Mouse (Mus musculus): ENCODE measurements around the gene Lrrc1.

Gene Lrrc1

DNA sequence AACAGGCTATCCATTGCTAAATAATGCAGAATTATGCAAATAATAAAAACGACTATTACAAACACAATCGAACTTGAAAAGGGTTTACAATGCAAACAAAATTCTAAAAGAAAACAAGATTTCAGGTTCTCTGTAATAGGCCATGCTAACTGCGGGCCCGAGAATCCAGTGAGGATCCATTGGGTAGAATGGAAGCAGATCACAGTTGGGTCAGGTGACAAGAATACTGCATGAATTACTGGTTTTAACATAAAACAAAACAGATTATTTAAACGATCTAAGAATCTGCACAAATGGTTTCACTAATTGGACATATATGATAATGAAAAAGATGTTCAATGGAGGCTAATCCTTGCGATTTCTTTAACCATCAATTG is 42.5 kb downstream of the Lrrc1 start:
- no peak for DNase-seq (ENCODE audit: low spot score in 2 of 2)

DNA sequence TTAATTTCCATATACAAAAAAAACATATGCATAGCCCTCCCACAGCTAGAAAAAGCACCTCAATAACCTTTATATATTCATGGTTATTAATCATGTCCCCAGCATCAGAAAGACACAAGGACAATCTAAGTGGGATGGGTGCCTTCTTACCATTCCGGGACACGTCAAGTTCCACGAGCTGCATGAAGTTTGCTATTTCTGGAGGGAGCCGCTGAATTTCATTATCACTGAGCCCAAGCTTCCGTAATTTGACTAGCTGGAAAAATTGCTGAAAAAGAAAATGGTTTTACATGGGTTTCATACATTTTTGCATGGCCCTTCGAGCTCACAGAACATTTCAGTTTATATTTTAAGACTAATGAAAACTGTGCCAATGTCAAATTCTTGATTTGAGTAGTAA is 45.6 kb downstream of the Lrrc1 start:
- DNase-seq (ENCODE audit: low spot score in 2 of 2): no peak

DNA sequence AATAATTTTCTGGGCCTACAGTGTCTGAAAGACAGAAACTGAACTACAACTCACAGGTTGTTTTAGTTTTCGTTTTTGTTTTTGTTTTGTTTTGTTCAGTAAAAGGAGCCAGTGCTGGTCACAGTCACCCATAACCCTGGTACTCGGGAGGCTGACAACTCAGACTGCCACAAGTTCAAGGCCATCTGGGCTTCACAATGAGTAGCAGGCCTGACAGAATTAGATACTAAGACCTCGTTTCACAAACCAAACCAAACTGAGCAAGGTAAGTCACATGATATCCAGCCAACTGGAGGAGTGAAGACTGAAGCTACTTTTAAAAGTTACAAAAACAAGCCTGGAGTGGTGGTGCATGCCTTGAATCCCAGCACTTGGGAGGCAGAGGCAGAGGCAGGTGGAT is 46.3 kb downstream of the Lrrc1 start:
- DNase-seq (ENCODE audit: low spot score in 2 of 2): no peak

DNA sequence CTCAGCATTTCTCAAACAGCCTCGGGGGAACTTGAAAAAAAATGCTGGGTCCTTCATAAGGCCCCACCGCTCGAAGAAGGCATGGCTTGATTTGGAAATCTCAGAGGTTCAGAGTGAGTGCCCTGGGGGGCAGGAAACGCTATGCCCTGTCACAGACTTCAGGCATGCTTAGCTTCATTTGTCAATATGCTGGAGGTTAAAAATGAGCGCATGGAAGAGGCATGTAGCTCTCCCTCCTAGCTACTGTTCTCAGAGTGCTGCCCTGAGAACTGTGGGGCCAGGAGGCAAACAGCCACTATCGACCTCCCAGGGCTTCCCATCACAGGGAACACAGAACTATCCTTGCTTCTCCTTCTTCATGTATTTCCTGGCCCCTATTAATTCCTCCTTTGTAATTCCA is 47.5 kb downstream of the Lrrc1 start:
- no peak for DNase-seq (ENCODE audit: low spot score in 2 of 2)

DNA sequence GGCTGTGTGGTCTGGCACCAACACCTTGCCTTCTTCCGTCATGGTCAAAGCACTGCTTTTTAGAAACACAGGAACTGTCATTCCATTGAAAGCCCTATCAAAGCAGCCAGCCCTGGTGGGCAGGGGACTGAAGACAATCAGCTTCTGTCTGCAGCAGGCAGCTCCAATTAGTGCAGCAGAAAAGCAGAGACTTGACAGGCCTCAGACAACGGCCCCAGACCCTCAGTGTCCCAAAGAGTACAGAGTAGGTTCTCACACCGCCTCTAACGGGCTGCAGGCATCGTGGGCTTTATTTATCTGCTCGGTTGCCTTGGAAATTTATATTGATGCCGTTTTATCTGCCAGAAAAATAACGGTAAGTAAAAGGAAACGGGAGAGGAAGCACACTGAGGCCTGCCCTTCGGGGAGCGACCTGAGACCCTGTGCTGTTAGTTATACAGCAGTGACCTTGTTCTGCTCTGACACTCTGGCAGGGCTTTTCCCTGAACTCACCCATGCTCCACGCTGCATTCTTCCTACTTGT is 48.1 kb downstream of the Lrrc1 start:
- peak; percentile 43 to 53 for DNase-seq (ENCODE audit: low spot score in 2 of 2)

DNA sequence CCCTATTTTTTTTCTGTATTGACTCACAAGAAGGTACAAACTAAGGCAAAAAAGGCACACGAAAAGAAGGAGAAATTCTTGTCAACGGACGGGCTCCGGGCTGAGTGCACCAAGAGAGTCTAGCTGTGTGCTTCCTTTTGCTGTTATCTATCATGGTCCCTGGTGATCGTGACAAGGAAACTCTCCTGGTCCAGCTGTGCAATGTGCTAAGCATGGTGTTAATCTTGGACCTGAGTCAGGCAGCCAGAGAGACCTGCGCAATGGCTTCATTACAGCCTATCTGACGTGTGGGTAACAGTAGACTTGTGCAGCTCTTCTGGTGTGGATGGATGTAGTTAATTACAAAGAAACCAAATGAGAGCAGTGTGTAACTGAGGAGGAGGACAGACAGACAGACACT is 50.4 kb downstream of the Lrrc1 start:
- no peak for DNase-seq (ENCODE audit: low spot score in 2 of 2)

DNA sequence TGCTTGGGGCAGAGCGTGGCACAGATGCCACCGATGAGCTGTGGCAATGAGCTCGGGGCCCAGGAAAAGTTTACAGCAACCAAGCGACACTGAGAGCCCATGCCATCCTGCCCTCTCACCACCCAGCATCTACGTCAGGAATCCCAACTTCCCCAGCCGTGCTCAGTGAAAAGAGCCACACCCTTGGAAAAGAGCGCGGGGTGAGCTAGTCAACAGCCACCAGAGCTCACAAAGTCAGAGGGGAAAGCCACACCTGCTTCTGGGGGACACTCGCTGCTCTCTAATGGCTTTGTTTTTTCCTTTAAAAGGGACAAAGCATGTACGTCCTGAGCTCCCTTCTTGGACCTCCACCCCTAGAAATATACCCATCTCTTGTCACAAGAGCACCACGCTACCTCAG is 56.1 kb downstream of the Lrrc1 start:
- DNase-seq (ENCODE audit: low spot score in 2 of 2): peak in 1 of 2 experiments; percentile 14

DNA sequence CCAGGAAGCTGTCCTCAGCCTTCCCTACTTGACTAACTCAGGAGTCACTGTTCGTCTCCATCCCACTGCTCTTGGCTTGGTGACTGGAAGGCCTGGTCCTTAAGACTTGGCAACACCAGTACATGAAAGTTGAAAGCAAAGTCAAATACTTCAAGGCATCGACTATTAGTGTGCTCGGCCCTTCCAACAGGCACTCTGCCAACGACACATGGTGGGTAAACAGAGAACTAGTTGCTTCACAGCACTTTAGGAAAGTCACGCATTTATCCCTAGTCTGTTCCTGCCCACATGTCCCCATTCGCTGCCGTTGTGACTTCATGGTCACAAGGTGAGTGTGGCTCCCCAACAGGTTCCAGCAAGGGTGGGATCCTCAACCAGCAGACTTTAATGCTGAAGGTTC is 57.2 kb downstream of the Lrrc1 start:
- peak in 1 of 2 experiments; percentile 18 for DNase-seq (ENCODE audit: low spot score in 2 of 2)

DNA sequence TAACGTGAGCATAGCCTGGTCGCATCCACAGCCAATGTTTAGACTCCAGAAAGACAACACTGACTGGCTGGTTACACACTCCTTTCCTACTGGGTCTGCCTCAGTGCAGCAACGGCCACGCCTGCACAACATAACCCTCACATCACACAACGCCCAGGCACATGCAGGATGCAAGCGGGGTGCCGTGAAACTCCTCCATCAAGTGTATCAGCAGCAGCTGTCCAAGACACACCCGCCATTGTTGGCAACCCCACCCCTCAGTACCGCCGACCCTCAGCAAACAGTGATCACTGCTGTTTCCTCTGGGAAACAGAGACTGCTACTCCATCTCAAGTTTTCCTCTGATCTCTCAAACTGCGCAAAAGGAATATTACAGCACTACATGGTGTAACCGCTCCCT is 58.8 kb downstream of the Lrrc1 start:
- DNase-seq (ENCODE audit: low spot score in 2 of 2): peak in 1 of 2 experiments; percentile 22

DNA sequence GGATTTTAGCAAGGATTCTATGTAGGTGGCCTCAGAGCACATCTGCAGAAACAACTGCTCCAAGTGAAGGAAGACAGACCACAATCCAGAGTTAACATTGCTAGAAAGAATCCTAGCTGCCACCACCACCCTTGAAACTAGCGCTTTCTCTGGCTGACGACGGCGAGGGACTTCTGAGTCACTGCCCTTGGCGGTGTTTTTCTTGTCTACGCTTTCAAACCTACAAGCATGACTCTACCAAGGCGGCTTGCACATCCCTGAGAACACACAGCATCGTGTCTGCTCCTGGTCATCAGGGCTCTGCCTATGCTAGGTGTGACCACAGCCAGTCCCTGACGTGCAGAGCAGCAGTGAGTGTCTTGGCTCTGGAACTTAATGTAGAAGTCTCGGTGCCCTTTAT is 59.9 kb downstream of the Lrrc1 start:
- DNase-seq (ENCODE audit: low spot score in 2 of 2): peak in 1 of 2 experiments; percentile 20

DNA sequence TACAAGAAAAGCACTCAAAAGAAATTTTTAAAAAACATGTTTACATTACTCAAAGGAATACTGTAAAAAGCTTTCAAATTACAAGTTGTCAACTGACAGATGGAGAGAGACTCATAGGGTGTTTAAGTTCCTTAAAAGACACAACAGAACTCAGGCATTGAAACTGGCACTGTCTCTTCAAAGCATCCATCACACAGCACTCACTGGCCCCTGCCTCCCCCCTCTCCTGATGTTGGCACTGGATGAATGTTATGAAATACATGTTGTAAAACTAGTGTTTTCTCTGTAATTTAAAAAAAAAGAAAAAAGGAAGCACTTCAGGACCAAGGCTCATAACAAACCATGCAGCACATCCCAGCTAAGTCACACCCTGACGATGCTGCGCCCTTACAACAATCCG is 61.1 kb downstream of the Lrrc1 start:
- peak in 1 of 2 experiments; percentile 22 for DNase-seq (ENCODE audit: low spot score in 2 of 2)

DNA sequence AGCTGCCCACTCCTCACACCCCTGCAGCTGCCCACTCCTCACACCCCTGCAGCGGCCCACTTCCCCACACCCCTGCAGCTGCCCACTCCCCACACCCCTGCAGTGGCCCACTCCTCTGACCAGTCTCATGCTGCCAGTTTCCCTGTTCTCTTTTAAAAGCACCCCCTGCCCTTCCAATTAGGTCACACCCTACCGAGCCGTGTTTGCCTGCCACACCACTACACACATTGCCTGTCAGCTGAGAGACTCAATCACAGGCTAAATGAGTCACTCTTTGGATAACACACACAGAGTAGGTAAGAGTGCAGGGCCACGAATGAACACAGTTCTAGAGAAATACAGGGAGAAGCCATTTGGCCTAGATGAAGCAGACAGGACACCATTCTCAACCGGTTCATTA is 62.4 kb downstream of the Lrrc1 start:
- no peak for DNase-seq (ENCODE audit: low spot score in 2 of 2)

DNA sequence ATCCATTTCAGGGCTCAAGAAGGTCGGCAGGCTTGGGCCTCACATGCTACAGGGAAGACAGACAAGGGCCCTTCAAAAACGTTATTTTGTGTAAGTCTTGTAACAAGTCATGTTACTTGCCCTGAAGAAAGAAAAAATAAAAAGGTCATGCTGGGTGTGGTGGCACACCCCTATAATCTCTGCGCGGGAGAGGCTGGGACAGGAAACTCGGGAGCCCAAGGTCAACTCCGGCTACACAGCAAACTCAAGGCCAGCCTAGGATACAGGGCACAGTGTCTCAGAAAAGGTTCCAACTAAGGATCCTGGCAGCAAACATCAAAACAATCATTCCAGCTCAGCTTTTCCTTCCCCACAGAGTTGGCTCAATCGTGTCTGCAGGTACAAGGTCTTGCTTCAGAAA is 63.3 kb downstream of the Lrrc1 start:
- no peak for DNase-seq (ENCODE audit: low spot score in 2 of 2)

DNA sequence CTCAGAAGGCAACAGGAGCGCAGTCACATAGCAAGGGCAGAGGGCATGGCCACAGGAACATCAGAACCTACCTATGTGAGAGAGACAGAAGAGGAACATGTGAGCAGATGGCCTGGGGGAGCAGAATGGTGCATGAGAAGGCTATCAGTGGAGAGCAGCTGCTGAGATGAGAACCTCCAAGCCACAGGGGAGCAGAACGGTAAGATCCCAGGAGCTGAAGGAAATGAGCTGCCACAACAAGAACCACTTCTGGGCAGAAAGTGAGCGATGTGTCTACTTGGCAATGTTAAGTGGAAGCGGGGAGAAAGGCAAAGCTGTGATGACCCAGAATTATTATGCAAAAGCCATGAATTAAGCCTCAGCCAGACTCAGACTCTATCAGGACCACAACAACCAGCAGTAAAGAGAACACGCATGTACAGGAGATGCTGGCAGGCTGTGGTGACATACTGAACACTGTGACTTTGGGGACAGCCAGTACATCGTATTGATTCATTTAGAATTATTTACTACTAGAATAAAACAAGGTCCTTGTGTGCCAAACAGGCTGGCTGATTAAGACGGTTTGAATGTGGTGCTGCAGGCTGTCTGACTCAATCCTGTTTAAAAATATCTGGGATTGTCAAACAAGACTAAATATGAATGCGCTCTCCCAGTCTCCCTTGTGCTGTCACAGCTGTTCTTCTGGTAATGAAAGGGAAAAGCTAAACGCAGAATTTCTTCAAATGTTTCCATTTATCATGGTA is 63.9 kb downstream of the Lrrc1 start:
- DNase-seq (ENCODE audit: low spot score in 2 of 2): peak; percentile 46 to 53

DNA sequence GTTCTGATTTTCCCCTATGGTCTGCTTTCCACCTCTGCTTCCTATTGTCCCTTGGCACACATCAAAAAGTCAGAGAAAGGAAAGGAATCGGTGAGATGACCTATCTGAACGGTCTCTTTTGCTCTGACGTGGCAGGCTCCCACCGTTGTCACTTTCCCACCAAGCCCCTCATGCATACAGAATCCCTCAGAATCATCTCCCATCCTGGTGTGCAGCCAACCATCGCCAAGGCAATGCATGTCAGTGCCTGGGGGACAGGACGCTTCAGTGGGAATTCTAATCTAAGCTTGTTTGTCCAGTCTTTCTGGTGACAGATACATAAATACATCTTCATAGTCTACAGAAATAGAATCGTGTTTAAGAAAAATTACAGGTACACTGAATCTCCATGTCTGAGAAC is 64.7 kb downstream of the Lrrc1 start:
- no peak for DNase-seq (ENCODE audit: low spot score in 2 of 2)

DNA sequence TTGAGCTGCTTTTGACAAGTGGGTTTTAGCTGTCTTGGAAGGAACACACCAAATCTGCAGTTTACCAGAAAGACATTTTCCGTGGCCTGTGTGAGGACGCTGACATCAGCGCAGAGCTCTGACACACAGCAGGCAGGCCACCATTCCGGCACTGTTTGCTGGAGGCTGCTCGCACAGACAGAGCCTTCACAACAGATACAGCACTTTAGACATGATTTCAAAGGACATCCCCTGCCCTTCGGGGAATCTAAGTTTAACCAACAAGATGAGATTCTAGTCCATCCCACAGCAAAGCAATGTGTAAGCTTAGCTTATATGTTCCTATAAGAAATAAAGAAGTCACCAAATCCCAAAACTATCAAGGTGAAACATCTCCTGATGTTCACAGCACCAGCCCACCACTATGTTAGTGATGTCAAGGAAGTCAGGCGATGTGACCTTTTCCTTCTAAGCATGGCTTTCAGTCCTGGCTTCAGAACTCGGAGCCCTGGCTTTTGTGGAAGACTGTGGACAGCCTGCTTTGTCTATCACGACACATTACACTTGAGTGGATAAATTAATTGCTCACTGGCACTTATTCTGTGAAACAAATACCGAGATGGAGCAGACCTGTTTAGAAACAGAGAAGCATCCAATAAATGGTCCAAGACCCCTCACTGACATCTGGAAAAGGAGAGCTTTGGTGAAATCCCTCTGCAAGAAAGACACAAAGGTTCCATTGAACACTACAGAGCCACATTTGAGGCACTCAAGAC is 66.3 kb downstream of the Lrrc1 start:
- no peak for DNase-seq (ENCODE audit: low spot score in 2 of 2)

DNA sequence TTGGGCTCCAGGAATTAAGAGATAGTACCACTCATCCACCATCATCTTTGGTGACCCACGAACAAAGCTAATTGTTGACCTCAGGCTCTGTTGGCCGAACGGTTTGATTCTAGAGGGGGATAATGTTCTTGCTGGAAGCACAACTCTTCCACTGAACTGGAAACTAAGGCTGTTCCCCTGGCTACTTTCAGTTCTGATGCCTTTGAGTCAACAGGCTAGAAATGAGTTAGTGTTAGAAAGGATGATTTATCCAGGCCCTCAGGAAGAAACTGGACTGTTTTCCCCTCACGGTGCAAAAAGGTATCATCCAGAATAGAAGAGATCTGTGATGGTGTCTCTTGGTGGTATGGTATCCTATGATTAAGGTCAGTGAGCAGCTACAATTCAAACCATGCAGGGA is 70.1 kb downstream of the Lrrc1 start:
- no peak for DNase-seq (ENCODE audit: low spot score in 2 of 2)

DNA sequence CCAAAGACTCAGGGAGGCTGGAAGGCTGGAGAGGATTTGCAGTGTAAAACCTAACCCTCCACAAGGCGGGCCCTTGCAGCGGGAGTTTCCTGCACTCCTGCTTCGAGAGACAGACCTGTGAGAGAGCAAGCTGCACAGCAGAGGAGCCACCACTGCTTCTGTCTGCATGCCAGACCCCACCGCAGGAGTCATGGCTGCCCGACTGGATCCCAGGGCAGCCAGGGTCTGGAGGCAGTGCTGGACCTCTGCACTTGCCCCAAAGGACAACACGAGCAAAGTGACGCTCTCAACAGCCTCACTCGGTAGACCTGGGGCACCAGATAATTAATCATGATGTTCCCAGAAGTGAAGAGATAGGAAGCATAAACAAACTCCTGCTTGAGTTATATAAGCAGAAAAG is 72.1 kb downstream of the Lrrc1 start:
- no peak for DNase-seq (ENCODE audit: low spot score in 2 of 2)

DNA sequence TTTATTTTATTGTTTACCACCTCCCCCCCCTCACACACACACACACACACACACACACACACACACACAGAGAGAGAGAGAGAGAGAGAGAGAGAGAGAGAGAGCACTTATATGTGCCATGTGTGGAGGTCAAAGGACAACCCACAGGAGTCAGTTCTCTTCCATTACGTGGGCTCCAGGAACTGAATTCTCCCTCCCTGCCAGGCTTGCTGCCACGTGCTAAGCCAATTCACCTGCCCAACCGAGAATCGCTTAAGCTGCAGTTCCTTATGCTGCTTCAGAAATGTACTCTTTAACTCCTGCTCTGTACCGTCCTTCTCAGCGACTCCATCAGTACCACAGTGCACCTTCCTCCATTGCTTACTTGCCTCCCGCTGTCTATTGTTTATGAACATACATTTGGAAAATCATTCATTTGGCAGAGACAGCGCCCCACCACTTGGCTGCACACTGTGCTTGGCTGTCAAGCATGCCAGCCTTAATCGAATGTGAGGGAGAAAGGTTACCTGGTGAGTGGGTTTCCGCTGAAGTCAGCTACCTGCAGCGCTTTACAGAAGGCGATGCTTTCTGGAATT is 72.9 kb downstream of the Lrrc1 start:
- DNase-seq (ENCODE audit: low spot score in 2 of 2): no peak

DNA sequence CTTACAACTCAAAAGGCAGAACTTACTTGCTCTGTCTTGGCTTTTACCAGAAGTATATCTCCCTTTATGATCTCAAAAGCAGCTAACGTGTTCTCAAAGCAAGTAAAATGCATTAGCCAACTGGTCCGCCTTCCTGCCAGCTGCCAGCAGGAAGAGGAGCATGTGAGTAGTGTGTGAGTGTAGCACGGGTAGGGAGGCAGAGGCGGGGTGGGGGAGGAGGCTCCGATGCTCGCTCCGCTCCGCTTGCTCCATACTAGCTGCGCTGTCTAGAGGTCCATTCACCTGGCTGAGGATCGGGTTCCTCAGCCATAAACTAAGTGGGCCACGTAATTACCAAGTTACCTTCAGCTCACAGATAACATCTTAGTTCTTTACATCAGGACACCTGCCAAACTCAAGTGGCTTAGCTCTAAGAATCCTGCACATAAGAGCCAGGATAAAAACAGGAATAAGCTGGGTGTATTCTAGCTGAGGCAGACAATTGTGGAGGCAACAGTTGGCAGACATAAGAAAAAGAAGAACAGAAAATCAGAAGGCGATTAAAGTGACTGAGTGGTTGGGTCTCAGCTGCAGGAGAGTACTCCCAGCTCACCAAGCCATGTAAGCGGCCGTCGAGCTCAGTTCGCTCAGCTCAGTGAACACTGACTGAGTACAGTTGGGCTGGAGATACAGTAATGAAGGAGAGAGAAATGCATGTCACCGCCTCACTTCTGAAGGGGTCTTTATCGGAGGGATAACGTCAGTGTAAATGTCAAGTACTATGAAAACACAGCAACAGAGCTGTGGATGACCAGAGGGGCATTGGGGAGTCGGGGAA is 74.7 kb downstream of the Lrrc1 start:
- DNase-seq (ENCODE audit: low spot score in 2 of 2): peak; percentile 66 to 77

DNA sequence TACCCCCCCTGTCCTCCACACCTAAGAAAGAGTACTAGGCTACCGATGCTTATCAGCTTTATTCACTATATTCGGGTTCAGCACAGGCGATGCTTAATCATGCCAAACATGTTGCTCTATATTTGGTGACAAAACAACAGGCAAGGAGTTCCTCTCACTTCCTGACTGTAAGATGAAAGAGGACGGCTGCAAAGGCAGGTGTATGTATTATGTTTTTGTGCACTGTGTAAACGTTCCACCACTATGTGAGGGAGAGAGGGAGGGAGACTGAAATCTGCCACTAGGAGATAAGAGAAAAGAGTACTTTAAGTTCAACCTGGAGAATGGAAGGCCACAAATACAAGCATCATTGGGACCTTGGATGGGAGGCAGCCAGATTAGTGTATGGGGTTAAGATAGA is 77.7 kb downstream of the Lrrc1 start:
- DNase-seq (ENCODE audit: low spot score in 2 of 2): no peak

DNA sequence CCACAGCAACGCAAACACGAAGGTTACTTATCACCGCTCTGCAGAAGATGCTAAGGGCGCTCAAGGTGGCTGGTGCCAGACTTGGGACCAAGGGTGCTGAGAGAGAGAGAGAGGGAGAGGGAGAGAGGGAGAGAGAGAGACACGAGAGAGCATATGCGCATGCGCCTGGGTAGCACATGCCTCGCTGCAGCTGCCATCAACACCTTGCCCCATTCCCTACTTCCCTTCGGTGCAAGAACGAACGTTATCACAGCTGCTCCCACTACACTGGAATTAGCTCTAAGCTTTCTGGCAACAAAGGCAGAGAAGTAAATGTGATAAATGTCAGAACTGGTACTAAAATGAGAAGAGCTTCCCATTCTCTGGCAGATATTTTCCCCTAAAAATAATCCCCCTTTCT is 79.3 kb downstream of the Lrrc1 start:
- peak in 1 of 2 experiments; percentile 62 for DNase-seq (ENCODE audit: low spot score in 2 of 2)
